Mouse (Mus musculus): ENCODE data around the gene Asb3. TPM values are rescaled to one million over a fixed set of nuclear protein-coding genes. Genes with fewer than 3 reads are reported as not detected.
"Not testable (repeated sequence)": the region's sequence is repeated elsewhere in the genome, so short reads cannot be mapped to it uniquely, and the experiment has no call there.

Asb3 gene
- polyA plus RNA-seq, 2 experiments = 4.0 to 11.7 TPM

DNA sequence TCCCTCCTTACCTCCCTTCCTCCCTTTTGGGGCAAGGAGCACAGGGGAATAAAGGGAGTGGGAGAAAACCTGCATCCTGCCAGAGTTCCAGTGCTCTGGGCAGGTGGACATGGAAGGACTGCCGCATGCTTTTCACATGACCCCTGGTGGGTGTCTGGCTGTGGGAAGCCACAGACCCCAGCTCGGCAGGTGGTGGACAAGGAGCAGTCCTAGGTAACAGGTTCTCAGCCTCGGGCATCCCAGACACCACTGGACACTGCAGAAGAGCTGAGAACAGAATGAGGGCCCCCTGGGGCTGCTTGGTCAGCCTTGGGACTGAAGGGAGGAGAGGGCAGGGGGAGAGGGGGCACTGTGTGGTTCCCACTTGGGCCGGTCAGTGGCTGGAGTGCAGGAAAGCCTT, 149.7 kb downstream of the Asb3 start:
- Histone ChIP-seq H3K9ac (replicated peaks) (no peak overlapping the region), H3K9me3 (ENCODE audit: control insufficient read depth, low read length) (no peaks in the 10 kb centered on the region), H3K36me3 (replicated peaks; ENCODE audit: control insufficient read depth, insufficient read depth, low read depth) (no peaks in the 10 kb centered on the region), H3K4me1 (replicated peaks; ENCODE audit: control insufficient read depth in 2 of 2, insufficient read depth in 2 of 2, low read length in 1 of 2) (no peaks in the 10 kb centered on the region), H3K27ac (no peak overlapping the region), H3K4me3 (ENCODE audit: insufficient read depth in 1 of 2, low read depth in 2 of 2, low read length in 2 of 2) (no peak overlapping the region), H3K27me3 (ENCODE audit: control insufficient read depth, insufficient read depth, low read length) (no peaks in the 10 kb centered on the region), H3K4me2 (ENCODE audit: low read depth) (no peak overlapping the region)
- no peak for TF ChIP-seq CTCF (IDR thresholded peaks at IDR 0.05; ENCODE audit: low read depth)
- TF ChIP-seq EP300 (IDR thresholded peaks at IDR 0.05; ENCODE audit: low read depth) = no peak
- no peak for DNase-seq (ENCODE audit: low read depth in 3 of 3, low spot score in 3 of 3)
- WGBS (ENCODE audit: insufficient replicate concordance) = 85% methylated on average over 4 of the region's 4 CpGs
- ATAC-seq (ENCODE audit: insufficient read depth) = no peak

DNA sequence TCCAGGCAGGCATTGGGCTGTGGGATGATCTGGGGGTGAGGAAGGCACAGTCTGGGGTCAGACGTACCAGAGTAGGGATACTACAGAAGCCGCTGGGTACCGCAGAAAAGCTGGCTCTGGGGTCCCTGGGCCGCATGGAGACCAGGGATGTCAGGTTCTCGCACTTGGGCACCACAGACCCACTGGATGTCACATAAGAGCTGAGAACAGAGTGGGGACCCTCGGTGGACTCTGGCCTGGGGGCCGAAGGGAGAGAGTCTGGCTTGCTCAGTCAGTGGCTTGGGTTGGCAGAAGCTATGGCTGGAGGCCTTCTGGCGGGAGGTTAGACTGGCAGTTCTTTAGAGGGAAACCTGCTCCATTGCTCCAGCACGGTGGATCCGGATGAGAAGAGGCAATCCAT, 204.8 kb downstream of the Asb3 start:
- ATAC-seq (ENCODE audit: insufficient read depth) = no peak
- H3K4me2 ChIP-seq (ENCODE audit: low read depth) = no peak overlapping the region
- H3K27me3 ChIP-seq (ENCODE audit: control insufficient read depth, insufficient read depth, low read length) = no peaks in the 10 kb centered on the region
- H3K36me3 ChIP-seq (replicated peaks; ENCODE audit: control insufficient read depth, insufficient read depth, low read depth) = no peaks in the 10 kb centered on the region
- WGBS (ENCODE audit: insufficient replicate concordance) = 77% methylated on average over 10 of the region's 10 CpGs
- no peak overlapping the region for H3K27ac ChIP-seq
- no peaks in the 10 kb centered on the region for H3K9me3 ChIP-seq (ENCODE audit: control insufficient read depth, low read length)
- no peak for DNase-seq (ENCODE audit: low read depth in 3 of 3, low spot score in 3 of 3)
- TF ChIP-seq CTCF (IDR thresholded peaks at IDR 0.05; ENCODE audit: low read depth) = no peak
- H3K4me1 ChIP-seq (replicated peaks; ENCODE audit: control insufficient read depth in 2 of 2, insufficient read depth in 2 of 2, low read length in 1 of 2) = no peaks in the 10 kb centered on the region
- H3K9ac ChIP-seq (replicated peaks) = no peak overlapping the region
- H3K4me3 ChIP-seq (ENCODE audit: insufficient read depth in 1 of 2, low read depth in 2 of 2, low read length in 2 of 2) = no peak overlapping the region

DNA sequence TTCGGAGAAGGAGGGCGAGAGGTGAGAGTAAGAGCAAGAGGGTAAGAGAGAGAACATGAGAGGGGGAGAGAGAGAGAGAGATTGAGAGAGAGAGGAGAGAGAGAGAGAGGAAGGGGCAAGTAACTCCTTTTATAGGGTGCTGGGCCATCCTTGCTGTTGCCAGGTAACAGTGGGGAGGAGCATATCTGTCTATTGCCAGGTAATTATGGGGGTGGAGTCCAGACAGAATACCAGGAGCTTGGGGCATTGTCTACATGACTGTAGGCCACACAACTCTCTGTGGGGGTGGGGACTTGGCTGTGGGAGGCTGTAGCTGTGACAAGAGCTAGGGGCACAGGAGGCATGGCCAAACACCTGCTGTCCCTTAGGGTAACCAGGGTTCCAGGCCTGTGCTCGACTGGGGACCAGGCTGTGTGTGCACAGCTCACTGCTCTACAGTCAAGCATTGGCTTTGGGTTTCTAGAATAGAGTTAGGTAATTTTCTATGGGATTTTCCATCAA, 205.3 kb downstream of the Asb3 start:
- no peak overlapping the region for H3K4me3 ChIP-seq (ENCODE audit: insufficient read depth in 1 of 2, low read depth in 2 of 2, low read length in 2 of 2)
- no peaks in the 10 kb centered on the region for H3K9me3 ChIP-seq (ENCODE audit: control insufficient read depth, low read length)
- no peak overlapping the region for H3K4me2 ChIP-seq (ENCODE audit: low read depth)
- H3K4me1 ChIP-seq (replicated peaks; ENCODE audit: control insufficient read depth in 2 of 2, insufficient read depth in 2 of 2, low read length in 1 of 2) = no peaks in the 10 kb centered on the region
- TF ChIP-seq EP300 (IDR thresholded peaks at IDR 0.05; ENCODE audit: low read depth) = no peak
- TF ChIP-seq CTCF (IDR thresholded peaks at IDR 0.05; ENCODE audit: low read depth) = no peak
- H3K27me3 ChIP-seq (ENCODE audit: control insufficient read depth, insufficient read depth, low read length) = no peaks in the 10 kb centered on the region
- 64% methylated on average over 3 of the region's 3 CpGs for WGBS (ENCODE audit: insufficient replicate concordance)
- no peak for ATAC-seq (ENCODE audit: insufficient read depth)
- no peak overlapping the region for H3K27ac ChIP-seq
- H3K9ac ChIP-seq (replicated peaks) = no peak overlapping the region
- H3K36me3 ChIP-seq (replicated peaks; ENCODE audit: control insufficient read depth, insufficient read depth, low read depth) = no peaks in the 10 kb centered on the region
- no peak for DNase-seq (ENCODE audit: low read depth in 3 of 3, low spot score in 3 of 3)

DNA sequence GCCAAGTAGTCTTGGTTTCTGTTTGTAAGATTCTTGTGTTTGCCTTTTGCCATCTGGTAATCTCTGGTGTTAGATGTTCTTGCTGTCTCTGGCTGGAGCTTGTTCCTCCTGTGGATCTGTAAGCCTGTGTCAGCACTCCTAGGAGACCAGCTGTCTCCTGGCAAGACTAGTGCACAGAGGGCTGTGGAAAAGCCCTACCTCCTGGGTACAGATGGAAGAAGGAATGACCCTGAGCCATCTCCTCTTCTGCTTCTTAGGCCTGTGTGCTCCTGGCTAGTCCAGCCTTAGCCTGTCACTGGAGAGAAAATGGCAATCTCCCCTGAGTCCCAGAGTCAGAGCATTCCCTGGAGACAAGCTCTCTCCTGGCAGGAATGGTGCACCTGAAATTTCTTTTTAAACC, 214.3 kb downstream of the Asb3 start:
- H3K36me3 ChIP-seq (replicated peaks; ENCODE audit: control insufficient read depth, insufficient read depth, low read depth); DNase-seq (ENCODE audit: low read depth in 3 of 3, low spot score in 3 of 3); H3K9me3 ChIP-seq (ENCODE audit: control insufficient read depth, low read length); H3K27ac ChIP-seq; H3K27me3 ChIP-seq (ENCODE audit: control insufficient read depth, insufficient read depth, low read length); H3K4me1 ChIP-seq (replicated peaks; ENCODE audit: control insufficient read depth in 2 of 2, insufficient read depth in 2 of 2, low read length in 1 of 2); ATAC-seq (ENCODE audit: insufficient read depth); H3K4me3 ChIP-seq (ENCODE audit: insufficient read depth in 1 of 2, low read depth in 2 of 2, low read length in 2 of 2); H3K9ac ChIP-seq (replicated peaks); H3K4me2 ChIP-seq (ENCODE audit: low read depth): not testable (repeated sequence)

DNA sequence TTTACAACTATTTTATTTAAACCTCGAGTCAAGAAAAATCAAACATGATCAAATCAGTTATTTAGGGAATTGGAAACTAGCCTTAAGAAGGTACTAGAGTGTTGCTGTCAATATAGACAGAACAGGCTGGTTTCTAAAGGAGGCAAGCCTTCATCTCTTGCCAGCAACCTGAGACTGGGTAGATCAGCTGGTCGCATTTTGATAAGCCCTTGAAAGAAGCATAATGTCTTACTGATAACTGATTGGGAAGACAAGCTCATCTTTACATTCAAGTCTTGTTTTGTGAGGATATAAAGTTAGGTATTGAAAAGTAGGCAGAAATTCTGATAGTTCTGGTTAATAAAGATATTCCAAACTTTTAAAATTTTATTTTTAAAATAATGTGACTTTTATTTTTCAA, 217.0 kb downstream of the Asb3 start:
- H3K4me1 ChIP-seq (replicated peaks; ENCODE audit: control insufficient read depth in 2 of 2, insufficient read depth in 2 of 2, low read length in 1 of 2) = peaks cover 0 to 2% of the 10 kb centered on the region in 2 experiments; a peak in 1 of 4 replicates
- no peaks in the 10 kb centered on the region for H3K36me3 ChIP-seq (replicated peaks; ENCODE audit: control insufficient read depth, insufficient read depth, low read depth)
- ATAC-seq (ENCODE audit: insufficient read depth) (no peak), DNase-seq (ENCODE audit: low read depth in 3 of 3, low spot score in 3 of 3) (no peak)
- no peak overlapping the region for H3K27ac ChIP-seq
- TF ChIP-seq EP300 (IDR thresholded peaks at IDR 0.05; ENCODE audit: low read depth) = no peak; the same call in 1 of the 2 replicates
- TF ChIP-seq CTCF (IDR thresholded peaks at IDR 0.05; ENCODE audit: low read depth) = no peak
- no peaks in the 10 kb centered on the region for H3K9me3 ChIP-seq (ENCODE audit: control insufficient read depth, low read length)
- 66% methylated on average over 2 of the region's 2 CpGs for WGBS (ENCODE audit: insufficient replicate concordance)
- no peak overlapping the region for H3K9ac ChIP-seq (replicated peaks)
- H3K27me3 ChIP-seq (ENCODE audit: control insufficient read depth, insufficient read depth, low read length) = no peaks in the 10 kb centered on the region
- H3K4me3 ChIP-seq (ENCODE audit: insufficient read depth in 1 of 2, low read depth in 2 of 2, low read length in 2 of 2) = no peak overlapping the region
- no peak overlapping the region for H3K4me2 ChIP-seq (ENCODE audit: low read depth)

Data from liver, embryonic 14.5 days (tissue).